Mouse (Mus musculus) liver, embryonic 14.5 days (tissue): ENCODE data around the gene Gm17657.

Experiments used
- CTCF ChIP-seq: IDR thresholded peaks from 2 replicates; pipeline ENCODE4 v1.5.1; 2016; ENCODE audit warnings: antibody characterized with exemption, low read depth, control low read depth
- EP300 ChIP-seq: IDR thresholded peaks from 2 replicates; pipeline ENCODE4 v1.6.1; 2016; ENCODE audit warnings: antibody characterized with exemption, low read depth

DNA sequence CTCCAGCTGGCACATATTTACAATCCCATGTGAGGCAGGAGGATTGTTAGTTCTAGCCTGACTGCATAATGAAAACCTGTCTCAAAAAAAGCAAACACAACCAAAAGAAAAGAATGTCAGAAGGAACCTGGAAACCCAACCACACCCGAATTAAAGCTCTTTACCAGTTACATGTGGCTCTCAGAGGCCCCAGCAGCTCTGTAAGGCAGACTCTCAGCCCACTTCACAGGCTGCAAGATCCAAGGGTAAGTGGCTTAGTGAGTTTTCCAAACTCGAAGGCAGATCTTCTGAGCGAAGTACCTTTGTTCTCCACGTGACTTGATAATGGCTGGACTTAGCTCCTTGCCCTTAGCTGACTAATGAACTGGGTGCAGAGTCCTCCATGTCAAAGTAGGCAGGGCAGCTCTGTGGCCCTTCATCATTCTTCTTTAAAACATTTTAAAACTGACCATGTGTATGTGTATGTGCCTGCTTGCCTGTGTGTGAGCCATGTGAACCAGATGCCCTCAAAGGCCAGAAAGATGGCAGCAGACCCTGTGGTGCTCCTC, 30.2 kb upstream of the Gm17657 start:
- TF ChIP-seq CTCF (no peak), EP300 (no peak)
